Mouse (Mus musculus) mouse embryonic stem cell (cell line): ENCODE results near the gene Kat5.

ENCODE experiments used
- in situ Hi-C, 2 experiments: fragments of 300-500 bp; cut with MboI; formaldehyde crosslinking; loops; 1 replicate in 1 of 2; 3 replicates in 1 of 2; pipeline ENCODE4 v1.14.3; 2019 to 2020; ENCODE audit warnings: low sequenced_read_pairs in 2 of 2, low pct_unique_long_range_greater_than_20kb in 1 of 2, mixed read lengths in 1 of 2; ENCODE audit not compliant: unreplicated experiment in 1 of 2

The Kat5 gene

GRCm38 (mm10) chr19:5580776-5581175, 29.3 kb downstream of the Kat5 start:
- in situ Hi-C loops: no loop called here

DNA sequence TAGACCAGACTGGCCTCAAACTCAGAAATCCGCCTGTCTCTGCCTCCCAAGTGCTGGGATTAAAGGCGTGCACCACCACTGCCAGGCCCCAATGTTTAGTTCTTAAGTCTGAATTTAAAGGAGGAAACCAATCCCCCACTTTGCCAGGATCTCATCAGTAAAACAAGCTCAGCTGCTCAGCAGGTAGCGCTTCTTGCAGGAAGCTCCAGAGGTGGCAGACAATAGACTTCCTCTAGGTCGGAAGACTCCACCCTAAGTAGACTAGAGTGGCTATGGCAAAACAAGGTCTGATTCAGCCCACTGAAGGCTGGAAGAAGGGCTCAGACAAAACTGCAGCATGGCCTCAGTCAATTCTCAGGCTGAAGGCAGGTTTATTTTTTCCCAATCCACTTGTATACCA, 30.1 kb downstream of the Kat5 start:
- in situ Hi-C loops: no loop called here

- in situ Hi-C loops: no loop called here
These were observed 34.7 kb downstream of the Kat5 start for GRCm38 (mm10) chr19:5575336-5575735.

DNA sequence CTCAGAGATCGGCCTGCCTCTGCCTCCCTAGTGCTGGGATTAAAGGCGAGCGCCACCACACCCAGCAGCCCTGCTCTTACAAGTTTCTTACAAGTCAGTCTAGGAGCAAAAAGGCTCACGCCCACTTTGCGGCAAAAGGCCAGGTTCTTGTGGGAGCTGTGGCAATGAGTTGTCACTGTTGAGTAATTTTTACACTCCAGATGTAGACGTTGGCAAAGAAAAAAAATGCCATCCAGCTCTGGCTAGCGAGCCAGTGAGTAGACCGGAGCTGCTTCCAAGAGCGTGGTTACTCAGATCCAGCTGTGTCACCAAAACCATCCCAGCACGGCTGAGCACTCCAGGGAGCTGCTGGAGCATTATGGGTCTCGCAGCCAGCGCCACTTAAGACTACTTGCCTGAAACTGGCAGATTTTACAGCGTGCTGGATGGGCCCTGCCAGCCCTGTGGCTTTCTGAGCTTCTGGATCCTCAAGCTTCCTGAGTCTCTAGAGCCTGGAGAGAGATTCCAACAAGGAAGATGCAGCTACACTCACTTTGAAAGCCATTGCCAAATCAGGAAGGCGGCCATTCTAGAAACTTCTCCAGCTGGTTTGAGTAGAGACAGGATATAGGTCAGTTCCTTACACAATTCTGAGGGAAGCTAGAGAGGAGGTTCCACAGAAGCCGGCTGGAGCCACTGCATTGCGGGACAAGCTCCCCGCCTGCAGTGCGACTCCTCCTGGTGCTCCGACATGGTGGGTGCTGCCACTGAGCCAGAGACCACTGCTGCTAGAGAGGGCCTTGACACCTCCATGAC, 37.5 kb downstream of the Kat5 start:
- in situ Hi-C loops: no loop called here

DNA sequence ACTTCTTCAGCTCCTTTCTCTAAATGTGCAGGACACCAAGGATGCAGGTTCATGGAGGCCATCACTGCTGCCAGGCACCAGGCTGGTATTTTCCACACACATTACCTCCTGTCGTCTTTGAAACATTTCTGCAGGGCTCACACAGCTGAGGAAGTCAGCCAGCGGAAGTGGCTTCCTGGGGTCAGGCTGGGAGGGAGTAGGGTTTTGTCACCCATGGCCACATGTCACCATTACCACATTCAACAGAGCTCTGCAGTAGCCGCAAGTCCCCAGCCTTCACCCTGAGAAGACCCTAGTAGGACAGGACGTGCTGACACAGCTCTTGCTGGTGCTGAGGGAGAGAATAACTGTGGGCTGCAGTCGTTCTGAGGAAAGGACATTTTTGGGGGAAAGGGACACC, 38.2 kb downstream of the Kat5 start:
- in situ Hi-C loops: no loop called here

GRCm38 (mm10) chr19:5570353-5571246, 39.4 kb downstream of the Kat5 start:
- in situ Hi-C loops: no loop called here

DNA sequence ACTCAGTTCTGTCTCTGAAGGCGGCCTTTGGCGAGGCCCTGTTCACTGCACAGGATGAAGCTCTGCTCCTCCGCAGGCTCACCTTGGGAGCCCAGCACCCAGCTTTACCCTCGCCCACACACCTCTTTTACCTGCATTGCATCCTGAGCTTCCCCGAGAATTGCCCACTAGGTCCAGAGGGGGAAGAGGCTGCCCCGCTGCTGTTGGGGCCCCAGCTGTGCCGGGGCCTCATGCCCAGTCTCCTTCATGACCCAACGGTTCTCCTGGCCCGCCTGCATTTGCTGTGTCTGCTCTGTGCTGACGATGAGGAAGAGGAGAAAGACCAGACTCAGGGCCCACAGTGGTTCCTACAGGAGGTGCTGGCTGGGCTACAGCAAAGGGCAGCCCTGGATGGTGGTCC, 40.5 kb downstream of the Kat5 start:
- in situ Hi-C loops: no loop called here

DNA sequence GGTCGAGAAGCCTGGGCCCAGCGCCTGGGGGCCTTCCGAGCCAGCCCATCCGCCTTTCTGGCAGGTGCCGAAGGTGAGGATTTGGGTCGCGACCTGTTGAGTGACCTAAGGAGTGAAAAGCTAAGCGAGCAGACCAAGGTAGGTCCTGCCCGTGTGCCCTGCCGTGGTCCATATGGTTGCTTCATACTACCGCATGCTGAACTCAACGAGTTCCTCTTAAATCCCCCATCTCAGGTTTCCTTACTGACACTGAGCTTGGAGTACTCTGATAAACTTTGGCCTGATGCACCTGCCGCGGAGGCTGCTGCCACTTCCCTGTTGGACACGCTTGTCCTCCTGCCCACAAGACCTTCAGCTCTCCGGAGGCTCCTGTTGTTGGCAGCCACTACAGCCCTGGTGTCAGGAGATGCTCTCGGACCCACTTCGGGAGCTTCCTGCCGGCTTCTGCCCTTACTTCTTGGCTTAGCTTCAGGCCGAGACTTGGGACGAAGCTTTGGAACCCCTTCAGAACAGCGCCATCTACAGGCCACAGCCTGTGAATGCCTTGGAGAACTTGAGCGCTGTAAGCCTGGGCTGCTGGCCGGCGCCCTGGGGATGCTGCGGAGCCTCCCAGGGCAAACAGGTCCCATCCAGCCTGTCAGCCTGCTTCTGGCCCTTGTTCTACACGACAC, 41.4 kb downstream of the Kat5 start:
- in situ Hi-C loops: no loop called here

DNA sequence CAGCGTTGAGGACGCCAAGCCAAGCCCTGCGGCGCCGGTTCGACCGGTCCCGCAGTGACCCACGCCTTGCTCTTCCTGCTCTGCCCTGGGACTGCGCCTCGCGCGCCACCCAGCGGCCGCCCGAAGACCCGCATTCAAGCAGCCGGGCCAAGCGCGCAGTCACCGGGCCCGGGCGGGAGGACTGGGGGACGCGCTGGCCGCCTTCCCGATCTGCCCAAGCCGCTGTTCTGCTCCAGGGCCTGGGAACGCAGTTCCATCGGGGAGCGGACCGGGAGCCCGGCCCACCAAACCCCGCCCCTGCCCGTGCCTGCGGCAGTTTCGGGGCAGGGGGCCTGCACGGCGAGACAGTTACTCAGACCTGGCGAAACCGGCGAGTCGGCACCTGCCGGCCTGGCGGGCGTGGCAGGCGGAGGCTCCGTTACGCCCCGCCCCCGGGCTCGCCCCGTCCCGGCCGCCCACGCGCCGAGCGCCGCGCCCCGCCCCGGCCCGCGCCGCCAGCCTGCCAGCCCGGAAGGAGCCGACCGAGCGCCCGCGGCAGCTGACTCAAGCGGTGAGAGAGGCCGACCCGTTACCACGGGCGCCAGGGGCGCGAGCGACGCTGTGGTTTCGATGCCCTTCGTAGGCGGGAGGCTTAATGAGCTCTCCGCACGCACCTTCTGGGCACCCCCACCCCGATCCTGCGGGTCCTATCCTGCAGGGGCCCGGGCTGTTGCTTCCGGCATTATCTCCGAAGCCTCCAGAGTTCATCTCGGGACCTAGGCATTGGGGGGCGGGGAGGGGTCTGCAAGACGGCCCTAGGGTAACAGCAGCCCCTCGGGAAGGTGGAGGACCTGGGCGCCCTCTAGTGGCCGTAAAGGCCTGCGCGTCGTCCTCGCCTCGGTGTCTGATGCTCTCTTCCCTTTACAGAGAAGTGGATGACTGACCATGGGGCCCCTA, 42.2 kb downstream of the Kat5 start, which contains the start of gene Ap5b1:
Ap5b1 (plus strand) TSS at position 492 of the 936 bp plus-strand sequence.
- in situ Hi-C loops: no loop called here

DNA sequence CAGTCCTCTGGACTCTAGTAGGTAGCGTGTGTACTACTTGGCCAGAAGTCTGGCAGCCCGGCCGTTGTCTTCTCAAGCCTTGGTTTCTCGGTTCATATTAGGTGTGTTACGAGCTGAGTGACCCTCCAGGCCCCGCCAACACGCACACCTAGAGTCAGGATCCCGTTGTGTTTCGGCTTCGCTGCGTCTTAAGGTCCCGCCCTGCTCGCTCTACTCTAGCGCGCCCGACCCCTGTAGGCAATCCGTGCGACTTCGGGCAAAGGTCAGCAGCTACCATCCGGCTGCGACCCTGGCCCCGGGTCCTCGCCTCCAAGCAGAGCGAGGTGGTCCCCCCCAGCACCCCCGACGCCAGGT, 42.9 kb downstream of the Kat5 start:
- in situ Hi-C loops: no loop called here

- in situ Hi-C loops: no loop called here
These were observed 43.7 kb downstream of the Kat5 start for GRCm38 (mm10) chr19:5566316-5566715.

GRCm38 (mm10) chr19:5562776-5563175, 47.3 kb downstream of the Kat5 start:
- in situ Hi-C loops: no loop called here

- in situ Hi-C loops: no loop called here
These were observed 48.2 kb downstream of the Kat5 start for GRCm38 (mm10) chr19:5561886-5562285.

- in situ Hi-C loops: no loop called here
These were observed 48.7 kb downstream of the Kat5 start for GRCm38 (mm10) chr19:5561252-5561790.

- in situ Hi-C loops: no loop called here
These were observed 49.5 kb downstream of the Kat5 start, which contains the start of gene Ovol1 for GRCm38 (mm10) chr19:5560457-5561041. Ovol1 (minus strand) TSS chr19:5560646.

- in situ Hi-C loops: no loop called here
These were observed 50.2 kb downstream of the Kat5 start for GRCm38 (mm10) chr19:5559631-5560456.

GRCm38 (mm10) chr19:5559229-5559628, 50.8 kb downstream of the Kat5 start:
- in situ Hi-C loops: no loop called here
